Mouse (Mus musculus): ENCODE results near the gene Dcaf6. TPM values are rescaled to one million over a fixed set of nuclear protein-coding genes. Genes with fewer than 3 reads are reported as not detected.

Gene Dcaf6
- polyA plus RNA-seq, 2 experiments = 13.5 to 20.6 TPM

GRCm38 (mm10) chr1:165282222-165282966, 177.9 kb downstream of the Dcaf6 start:
- ATAC-seq (ENCODE audit: insufficient read depth) = no peak
- no peak overlapping the region for H3K27ac ChIP-seq
- no peaks in the 10 kb centered on the region for H3K36me3 ChIP-seq (replicated peaks; ENCODE audit: control insufficient read depth, insufficient read depth, low read depth)
- peaks cover 31% of the 10 kb centered on the region for H3K27me3 ChIP-seq (ENCODE audit: control insufficient read depth, insufficient read depth, low read length)
- no peak overlapping the region for H3K9ac ChIP-seq (replicated peaks)
- H3K4me1 ChIP-seq (replicated peaks; ENCODE audit: control insufficient read depth in 2 of 2, insufficient read depth in 2 of 2, low read length in 1 of 2) = no peaks in the 10 kb centered on the region
- WGBS (ENCODE audit: insufficient replicate concordance) = 4% methylated on average over 35 of the region's 35 CpGs
- H3K9me3 ChIP-seq (ENCODE audit: control insufficient read depth, low read length) = no peaks in the 10 kb centered on the region
- no peak for TF ChIP-seq EP300 (IDR thresholded peaks at IDR 0.05; ENCODE audit: low read depth)
- no peak for TF ChIP-seq CTCF (IDR thresholded peaks at IDR 0.05; ENCODE audit: low read depth)
- H3K4me3 ChIP-seq (ENCODE audit: insufficient read depth in 1 of 2, low read depth in 2 of 2, low read length in 2 of 2) = peak overlapping the region; percentile 15 to 50
- DNase-seq (ENCODE audit: low read depth in 3 of 3, low spot score in 3 of 3) = no peak
- peak overlapping the region; percentile 64 for H3K4me2 ChIP-seq (ENCODE audit: low read depth)

- no peaks in the 10 kb centered on the region for H3K36me3 ChIP-seq (replicated peaks; ENCODE audit: control insufficient read depth, insufficient read depth, low read depth)
- no peak overlapping the region for H3K27ac ChIP-seq
- TF ChIP-seq CTCF (IDR thresholded peaks at IDR 0.05; ENCODE audit: low read depth) (no peak), EP300 (IDR thresholded peaks at IDR 0.05; ENCODE audit: low read depth) (no peak)
- 2% methylated on average over 56 of the region's 71 CpGs for WGBS (ENCODE audit: insufficient replicate concordance)
- H3K27me3 ChIP-seq (ENCODE audit: control insufficient read depth, insufficient read depth, low read length) = peaks cover 31% of the 10 kb centered on the region
- no peak overlapping the region for H3K9ac ChIP-seq (replicated peaks)
- DNase-seq (ENCODE audit: low read depth in 3 of 3, low spot score in 3 of 3) (no peak), ATAC-seq (ENCODE audit: insufficient read depth) (no peak; the same call in 1 of the 2 replicates)
- H3K4me3 ChIP-seq (ENCODE audit: insufficient read depth in 1 of 2, low read depth in 2 of 2, low read length in 2 of 2) = peak overlapping the region; percentile 30 to 50
- H3K9me3 ChIP-seq (ENCODE audit: control insufficient read depth, low read length) = no peaks in the 10 kb centered on the region
- H3K4me2 ChIP-seq (ENCODE audit: low read depth) = peak overlapping the region; percentile 64
- no peaks in the 10 kb centered on the region for H3K4me1 ChIP-seq (replicated peaks; ENCODE audit: control insufficient read depth in 2 of 2, insufficient read depth in 2 of 2, low read length in 1 of 2)
These were observed 178.7 kb downstream of the Dcaf6 start for GRCm38 (mm10) chr1:165281351-165282221.

GRCm38 (mm10) chr1:165280741-165281140, 179.5 kb downstream of the Dcaf6 start:
- Histone ChIP-seq H3K9me3 (ENCODE audit: control insufficient read depth, low read length) (no peaks in the 10 kb centered on the region), H3K4me2 (ENCODE audit: low read depth) (no peak overlapping the region), H3K4me1 (replicated peaks; ENCODE audit: control insufficient read depth in 2 of 2, insufficient read depth in 2 of 2, low read length in 1 of 2) (no peaks in the 10 kb centered on the region), H3K36me3 (replicated peaks; ENCODE audit: control insufficient read depth, insufficient read depth, low read depth) (no peaks in the 10 kb centered on the region), H3K27me3 (ENCODE audit: control insufficient read depth, insufficient read depth, low read length) (peaks cover 31% of the 10 kb centered on the region), H3K27ac (no peak overlapping the region), H3K4me3 (ENCODE audit: insufficient read depth in 1 of 2, low read depth in 2 of 2, low read length in 2 of 2) (no peak overlapping the region), H3K9ac (replicated peaks) (no peak overlapping the region)
- ATAC-seq (ENCODE audit: insufficient read depth) (no peak), DNase-seq (ENCODE audit: low read depth in 3 of 3, low spot score in 3 of 3) (no peak)
- TF ChIP-seq CTCF (IDR thresholded peaks at IDR 0.05; ENCODE audit: low read depth) (no peak), EP300 (IDR thresholded peaks at IDR 0.05; ENCODE audit: low read depth) (no peak)
- 70% methylated on average over 10 of the region's 10 CpGs for WGBS (ENCODE audit: insufficient replicate concordance)

Other genes starting within 250 kb of the Dcaf6 start
- 7.3 and 14.1 TPM in 2 replicates for gene Tiprl, start 223.5 kb downstream of the Dcaf6 start, polyA plus RNA-seq (2012; rRNA removed)
- 39.2 and 49.0 TPM in 2 replicates for gene Tiprl, start 223.5 kb downstream of the Dcaf6 start, polyA plus RNA-seq (2014; fragmentation: Nextera tagmentation; extraction: Ambion mirVana)
- 0.11 TPM in 2 replicates for gene Gpr161, start 164.7 kb downstream of the Dcaf6 start, polyA plus RNA-seq (2012; rRNA removed)
- gene Gpr161, start 164.7 kb downstream of the Dcaf6 start, polyA plus RNA-seq (2014; fragmentation: Nextera tagmentation; extraction: Ambion mirVana) = 0.04 TPM in 1 of 2 replicates, not detected in the other
- 46.7 and 65.2 TPM in 2 replicates for gene Mpc2, start 162 bp upstream of the Dcaf6 start, polyA plus RNA-seq (2012; rRNA removed)
- gene Mpc2, start 162 bp upstream of the Dcaf6 start, polyA plus RNA-seq (2014; fragmentation: Nextera tagmentation; extraction: Ambion mirVana) = 270 and 275 TPM in 2 replicates
- gene Adcy10, start 24.7 kb upstream of the Dcaf6 start, polyA plus RNA-seq (2012; rRNA removed) = 0.01 and 0.08 TPM in 2 replicates
- 0.21 TPM in 1 of 2 replicates, not detected in the other for gene Adcy10, start 24.7 kb upstream of the Dcaf6 start, polyA plus RNA-seq (2014; fragmentation: Nextera tagmentation; extraction: Ambion mirVana)
- 18.1 and 19.4 TPM in 2 replicates for gene Mpzl1, start 174.1 kb upstream of the Dcaf6 start, polyA plus RNA-seq (2012; rRNA removed)
- 24.6 and 25.1 TPM in 2 replicates for gene Mpzl1, start 174.1 kb upstream of the Dcaf6 start, polyA plus RNA-seq (2014; fragmentation: Nextera tagmentation; extraction: Ambion mirVana)
- 3.5 and 4.8 TPM in 2 replicates for gene Rcsd1, start 249.3 kb upstream of the Dcaf6 start, polyA plus RNA-seq (2012; rRNA removed)
- 2.4 and 3.4 TPM in 2 replicates for gene Rcsd1, start 249.3 kb upstream of the Dcaf6 start, polyA plus RNA-seq (2014; fragmentation: Nextera tagmentation; extraction: Ambion mirVana)